Mouse (Mus musculus) left cerebral cortex, adult 11 months (tissue): ENCODE data around the gene H2al1o.
"Not testable (repeated sequence)": the region's sequence is repeated elsewhere in the genome, so short reads cannot be mapped to it uniquely, and the experiment has no call there.

Experiments
- DNase-seq: peaks from one replicate; pipeline ENCODE4 v3.0.0; 2022; ENCODE audit warnings: low spot score

The H2al1o gene

GRCm38 (mm10) chrX:9572309-9572708, at the start of gene H2al1o:
H2al1o (minus strand) TSS chrX:9572409.
- not testable (repeated sequence) for DNase-seq

- not testable (repeated sequence) for DNase-seq
Observed at GRCm38 (mm10) chrX:9598036-9598435, 25.8 kb upstream of the H2al1o start.

GRCm38 (mm10) chrX:9536881-9537280, 35.3 kb downstream of the H2al1o start:
- no peak for DNase-seq
